Mouse (Mus musculus) intestine, postnatal 0 days (tissue): ENCODE data around the gene Jam3. TPM values are rescaled to one million over a fixed set of nuclear protein-coding genes. Genes with fewer than 3 reads are reported as not detected.

Source experiments
- ATAC-seq: fragments of 200-750 bp; cut with Nextera tagmentation; 2 replicates; pipeline ENCODE4 v1.8.0; 2017; ENCODE audit warnings: mild to moderate bottlenecking, moderate TSS enrichment, moderate library complexity
- H3K27ac ChIP-seq: fragments of 300-500 bp; sonication (generic); 2 replicates; pipeline ENCODE4 v1.5.1; 2014; ENCODE audit warnings: mild to moderate bottlenecking, low read depth, low read length, moderate library complexity
- H3K27me3 ChIP-seq: fragments of 300-500 bp; sonication (generic); replicated peaks from 2 replicates; pipeline ENCODE4 v1.6.1; 2014; ENCODE audit warnings: low read length, mixed read lengths; ENCODE audit not compliant: control insufficient read depth, insufficient read depth
- H3K36me3 ChIP-seq: fragments of 300-500 bp; sonication (generic); 2 replicates; pipeline ENCODE4 v1.6.1; 2014; ENCODE audit warnings: mild to moderate bottlenecking, moderate library complexity; ENCODE audit not compliant: control insufficient read depth, insufficient read depth
- H3K4me1 ChIP-seq: fragments of 300-500 bp; sonication (generic); replicated peaks from 2 replicates; pipeline ENCODE4 v1.6.1; 2014; ENCODE audit warnings: antibody characterized with exemption, low read length, mixed read lengths; ENCODE audit not compliant: control insufficient read depth, insufficient read depth
- H3K4me2 ChIP-seq: fragments of 300-500 bp; sonication (generic); replicated peaks from 2 replicates; pipeline ENCODE4 v1.6.1; 2014; ENCODE audit warnings: low read depth, mild to moderate bottlenecking, moderate library complexity
- H3K4me3 ChIP-seq: fragments of 300-500 bp; sonication (generic); 2 replicates; pipeline ENCODE4 v1.5.1; 2014; ENCODE audit warnings: low read depth, low read length
- H3K9ac ChIP-seq: fragments of 300-500 bp; sonication (generic); 2 replicates; pipeline ENCODE4 v1.6.1; 2014; ENCODE audit warnings: mild to moderate bottlenecking, low read depth, low read length
- H3K9me3 ChIP-seq: fragments of 300-500 bp; sonication (generic); 2 replicates; pipeline ENCODE4 v1.6.1; 2016; ENCODE audit warnings: mixed run types; ENCODE audit not compliant: control insufficient read depth
- CTCF ChIP-seq: sonication (generic); IDR thresholded peaks from 2 replicates; pipeline ENCODE4 v1.5.1; 2016; ENCODE audit warnings: low read depth, mild to moderate bottlenecking, control low read depth, antibody characterized with exemption, moderate library complexity
- WGBS: fragments of 180-500 bp; shearing (Covaris S2); extraction: QIAGEN DNeasy Blood & Tissue Kit; methylation state at CpG from one replicate; pipeline ENCODE4 v1.1.7; 2014; 5-methylcytosine and 5-hydroxymethylcytosine counted together
- polyA plus RNA-seq: library from polyadenylated mRNA; unstranded; fragments of >200 nt; fragmentation: Nextera tagmentation; extraction: Ambion mirVana; gene quantifications from 2 replicates; pipeline ENCODE4 v1.2.1, GENCODE M21; 2015

Gene Jam3
- polyA plus RNA-seq, 1 experiment from 2014 or later = 17.8 TPM

DNA sequence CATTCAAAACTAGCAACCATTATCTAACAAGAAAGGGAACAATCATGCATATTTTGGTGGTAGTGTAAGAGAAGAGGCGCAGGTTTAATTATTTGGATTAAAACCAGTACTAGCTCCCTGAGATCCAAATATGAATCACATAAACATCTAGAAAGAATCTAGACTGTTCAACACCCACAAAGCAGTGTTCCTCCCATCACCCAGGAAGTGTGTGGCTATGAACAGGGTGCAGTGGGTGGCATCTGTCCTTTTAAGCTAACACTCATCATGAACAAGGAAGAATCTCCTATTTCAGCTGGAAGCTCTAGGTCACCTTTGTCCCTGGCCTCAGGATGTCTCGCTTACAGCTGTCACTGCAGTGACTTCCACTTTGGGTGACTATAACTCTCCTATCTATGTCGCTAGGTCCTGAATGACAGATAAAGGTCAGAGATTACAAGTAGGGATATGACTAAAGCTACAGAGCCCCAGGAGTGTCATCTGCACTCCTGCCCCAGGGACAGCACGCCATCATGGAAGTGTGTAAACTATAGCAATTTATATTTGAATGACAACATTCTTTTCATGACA lies 10.9 kb downstream of the Jam3 start:
- Histone ChIP-seq H3K27me3 (no peaks in the 10 kb centered on the region), H3K36me3 (no peaks in the 10 kb centered on the region), H3K9me3 (no peaks in the 10 kb centered on the region), H3K4me1 (no peaks in the 10 kb centered on the region), H3K4me2 (no peak overlapping the region), H3K9ac (no peak overlapping the region), H3K27ac (no peak overlapping the region), H3K4me3 (no peak overlapping the region)
- no peak for ATAC-seq
- TF ChIP-seq CTCF = no peak
- WGBS = 74% methylated on average over 4 of the region's 4 CpGs

- Histone ChIP-seq H3K27me3 (no peaks in the 10 kb centered on the region), H3K9me3 (no peaks in the 10 kb centered on the region), H3K4me3 (no peak overlapping the region), H3K36me3 (no peaks in the 10 kb centered on the region), H3K9ac (no peak overlapping the region), H3K4me2 (no peak overlapping the region), H3K27ac (no peak overlapping the region), H3K4me1 (no peaks in the 10 kb centered on the region)
- ATAC-seq = no peak
- no peak for TF ChIP-seq CTCF
- 90% methylated on average over 10 of the region's 10 CpGs for WGBS
Measured at GRCm38 (mm10) chr9:27140432-27141065, 14.7 kb downstream of the Jam3 start.

DNA sequence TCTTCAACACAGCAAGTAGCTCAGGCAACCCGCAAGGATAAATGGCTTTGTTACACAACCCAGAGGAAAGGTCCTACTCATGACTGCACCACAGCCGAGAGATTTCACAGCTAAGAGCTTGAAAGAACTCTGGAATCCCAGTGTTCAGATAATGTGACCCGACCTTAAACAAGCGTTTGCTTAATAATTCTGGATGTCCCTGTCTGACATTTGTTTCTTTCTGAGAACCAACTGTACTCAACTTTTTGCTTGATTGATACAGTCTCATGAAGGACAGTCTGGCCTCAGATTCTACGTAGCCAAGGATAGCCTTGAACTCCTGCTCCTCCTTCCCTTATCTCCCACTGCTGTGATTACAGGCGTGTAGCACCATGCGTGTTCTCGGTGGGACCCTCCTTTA lies 18.6 kb downstream of the Jam3 start:
- no peak overlapping the region for H3K9ac ChIP-seq
- no peak overlapping the region for H3K4me3 ChIP-seq
- H3K27ac ChIP-seq = no peak overlapping the region
- H3K9me3 ChIP-seq = no peaks in the 10 kb centered on the region
- 68% methylated on average over 8 of the region's 8 CpGs for WGBS
- H3K4me2 ChIP-seq = no peak overlapping the region
- TF ChIP-seq CTCF = no peak
- no peaks in the 10 kb centered on the region for H3K36me3 ChIP-seq
- no peaks in the 10 kb centered on the region for H3K4me1 ChIP-seq
- H3K27me3 ChIP-seq = no peaks in the 10 kb centered on the region
- no peak for ATAC-seq

DNA sequence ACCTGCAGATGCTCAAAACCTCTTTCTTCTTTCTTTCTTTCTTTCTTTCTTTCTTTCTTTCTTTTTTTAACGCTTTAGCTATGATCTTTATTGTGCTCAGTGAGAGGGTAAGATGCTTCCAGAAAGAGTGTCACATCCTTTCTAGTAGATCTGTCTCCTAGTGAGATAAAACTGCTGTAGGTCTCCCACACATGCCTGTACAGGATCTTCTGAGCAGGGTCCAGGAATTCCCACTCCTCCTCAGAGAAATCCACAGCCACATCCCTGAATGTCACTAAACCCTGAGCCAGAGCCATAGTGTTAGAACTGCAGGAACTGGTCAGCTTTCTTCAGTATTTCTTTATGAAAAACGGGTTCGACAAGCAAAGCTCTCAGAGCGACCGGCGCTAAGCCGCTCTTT lies 19.8 kb downstream of the Jam3 start:
- H3K4me3 ChIP-seq = no peak overlapping the region
- H3K9ac ChIP-seq = no peak overlapping the region
- no peak overlapping the region for H3K27ac ChIP-seq
- H3K36me3 ChIP-seq = no peaks in the 10 kb centered on the region
- H3K9me3 ChIP-seq = no peaks in the 10 kb centered on the region
- H3K27me3 ChIP-seq = no peaks in the 10 kb centered on the region
- no peak for TF ChIP-seq CTCF
- no peak overlapping the region for H3K4me2 ChIP-seq
- no peak for ATAC-seq
- WGBS = 93% methylated on average over 7 of the region's 7 CpGs
- H3K4me1 ChIP-seq = no peaks in the 10 kb centered on the region

- H3K27ac ChIP-seq = no peak overlapping the region
- H3K4me3 ChIP-seq = no peak overlapping the region
- no peaks in the 10 kb centered on the region for H3K27me3 ChIP-seq
- H3K4me2 ChIP-seq = no peak overlapping the region
- 81% methylated on average over 1 of the region's 1 CpGs for WGBS
- no peaks in the 10 kb centered on the region for H3K9me3 ChIP-seq
- no peaks in the 10 kb centered on the region for H3K36me3 ChIP-seq
- no peak overlapping the region for H3K9ac ChIP-seq
- no peaks in the 10 kb centered on the region for H3K4me1 ChIP-seq
- peak; percentile 72 for TF ChIP-seq CTCF
- ATAC-seq = no peak
Measured at GRCm38 (mm10) chr9:27134410-27134809, 20.8 kb downstream of the Jam3 start.

- Histone ChIP-seq H3K4me2 (no peak overlapping the region), H3K4me1 (no peaks in the 10 kb centered on the region), H3K9me3 (no peaks in the 10 kb centered on the region), H3K27ac (no peak overlapping the region), H3K27me3 (no peaks in the 10 kb centered on the region), H3K9ac (no peak overlapping the region), H3K36me3 (no peaks in the 10 kb centered on the region), H3K4me3 (no peak overlapping the region)
- no peak for TF ChIP-seq CTCF
- no peak for ATAC-seq
- 35% methylated on average over 4 of the region's 4 CpGs for WGBS
Measured at GRCm38 (mm10) chr9:27128629-27129028, 26.6 kb downstream of the Jam3 start.
